Mouse (Mus musculus) heart, embryonic 11.5 days (tissue): ENCODE data around the gene Prph2. TPM values are rescaled to one million over a fixed set of nuclear protein-coding genes. Genes with fewer than 3 reads are reported as not detected.

ENCODE experiments used
- ATAC-seq: fragments of 200-750 bp; cut with Nextera tagmentation; replicated peaks from 2 replicates; pipeline ENCODE4 v1.8.0; 2017; ENCODE audit warnings: moderate library complexity; ENCODE audit not compliant: insufficient number of reproducible peaks, low FRiP score, low TSS enrichment
- H3K27ac ChIP-seq: fragments of 300-500 bp; sonication (generic); 2 replicates; pipeline ENCODE4 v1.5.1; 2014; ENCODE audit warnings: mild to moderate bottlenecking, low read depth, low read length
- H3K27me3 ChIP-seq: fragments of 300-500 bp; sonication (generic); 2 replicates; pipeline ENCODE4 v1.6.1; 2014; ENCODE audit warnings: mild to moderate bottlenecking, low read length, mixed read lengths; ENCODE audit not compliant: control insufficient read depth, insufficient read depth
- H3K36me3 ChIP-seq: fragments of 300-500 bp; sonication (generic); 2 replicates; pipeline ENCODE4 v1.6.1; 2014; ENCODE audit warnings: mild to moderate bottlenecking, low read length, moderate library complexity, mixed read lengths; ENCODE audit not compliant: control insufficient read depth, insufficient read depth
- H3K4me1 ChIP-seq: fragments of 300-500 bp; sonication (generic); 2 replicates; pipeline ENCODE4 v1.6.1; 2014; ENCODE audit warnings: low read length; ENCODE audit not compliant: control insufficient read depth, insufficient read depth
- H3K4me2 ChIP-seq: fragments of 300-500 bp; sonication (generic); 2 replicates; pipeline ENCODE4 v1.6.1; 2014; ENCODE audit warnings: mild to moderate bottlenecking, moderate library complexity
- H3K4me3 ChIP-seq: fragments of 300-500 bp; sonication (generic); 2 replicates; pipeline ENCODE4 v1.5.1; 2014; ENCODE audit warnings: low read depth, low read length
- H3K9ac ChIP-seq: fragments of 300-500 bp; sonication (generic); 2 replicates; pipeline ENCODE4 v1.6.1; 2014; ENCODE audit warnings: mild to moderate bottlenecking, low read depth, low read length, moderate library complexity
- H3K9me3 ChIP-seq: fragments of 300-500 bp; sonication (generic); replicated peaks from 2 replicates; pipeline ENCODE4 v1.6.1; 2016; ENCODE audit warnings: low read length; ENCODE audit not compliant: control insufficient read depth
- WGBS: fragments of 180-500 bp; shearing (Covaris S2); extraction: QIAGEN DNeasy Blood & Tissue Kit; methylation state at CpG from one replicate; pipeline ENCODE4 v1.1.7; 2014; ENCODE audit not compliant: insufficient replicate concordance; 5-methylcytosine and 5-hydroxymethylcytosine counted together
- polyA plus RNA-seq: library from polyadenylated mRNA; unstranded; fragments of >200 nt; fragmentation: Nextera tagmentation; extraction: Ambion mirVana; gene quantifications from 2 replicates; pipeline ENCODE4 v1.2.1, GENCODE M21; 2014

Gene Prph2
- polyA plus RNA-seq, 1 experiment from 2014 or later, result not detected

- WGBS, result 91% methylated on average over 7 of the region's 7 CpGs
- Histone ChIP-seq H3K27ac (no peak overlapping the region), H3K4me1 (no peaks in the 10 kb centered on the region), H3K4me3 (no peak overlapping the region), H3K27me3 (no peaks in the 10 kb centered on the region), H3K9ac (no peak overlapping the region), H3K9me3 (no peaks in the 10 kb centered on the region), H3K4me2 (no peak overlapping the region), H3K36me3 (peaks cover 25% of the 10 kb centered on the region)
- no peak for ATAC-seq
Measured at GRCm38 (mm10) chr17:46929897-46930296, 19.6 kb downstream of the Prph2 start.

- Histone ChIP-seq H3K27me3 (no peaks in the 10 kb centered on the region), H3K27ac (no peak overlapping the region), H3K9ac (no peak overlapping the region), H3K4me1 (no peaks in the 10 kb centered on the region), H3K4me3 (no peak overlapping the region), H3K9me3 (no peaks in the 10 kb centered on the region), H3K36me3 (peaks cover 42% of the 10 kb centered on the region), H3K4me2 (no peak overlapping the region)
- no peak for ATAC-seq
- 95% methylated on average over 5 of the region's 5 CpGs for WGBS
Measured at GRCm38 (mm10) chr17:46932961-46933360, 22.7 kb downstream of the Prph2 start.

- Histone ChIP-seq H3K27ac (no peak overlapping the region), H3K36me3 (peaks cover 45% of the 10 kb centered on the region), H3K4me1 (no peaks in the 10 kb centered on the region), H3K9ac (no peak overlapping the region), H3K27me3 (no peaks in the 10 kb centered on the region), H3K9me3 (no peaks in the 10 kb centered on the region), H3K4me3 (no peak overlapping the region), H3K4me2 (no peak overlapping the region)
- no peak for ATAC-seq
- 80% methylated on average over 19 of the region's 19 CpGs for WGBS
Measured at GRCm38 (mm10) chr17:46933557-46934348, 23.5 kb downstream of the Prph2 start.

GRCm38 (mm10) chr17:46940461-46940860, 30.2 kb downstream of the Prph2 start:
- 96% methylated on average over 8 of the region's 8 CpGs for WGBS
- H3K4me2 ChIP-seq, result no peak overlapping the region
- no peaks in the 10 kb centered on the region for H3K4me1 ChIP-seq
- no peak overlapping the region for H3K4me3 ChIP-seq
- no peak for ATAC-seq
- H3K9ac ChIP-seq, result no peak overlapping the region
- no peaks in the 10 kb centered on the region for H3K27me3 ChIP-seq
- H3K27ac ChIP-seq, result no peak overlapping the region
- H3K9me3 ChIP-seq, result no peaks in the 10 kb centered on the region
- peaks cover 60% of the 10 kb centered on the region for H3K36me3 ChIP-seq

GRCm38 (mm10) chr17:46942421-46942820, 32.2 kb downstream of the Prph2 start:
- H3K27ac ChIP-seq, result no peak overlapping the region
- H3K4me3 ChIP-seq, result no peak overlapping the region
- H3K4me1 ChIP-seq, result no peaks in the 10 kb centered on the region
- no peak overlapping the region for H3K4me2 ChIP-seq
- WGBS, result 94% methylated on average over 9 of the region's 9 CpGs
- no peak for ATAC-seq
- H3K27me3 ChIP-seq, result no peaks in the 10 kb centered on the region
- no peaks in the 10 kb centered on the region for H3K9me3 ChIP-seq
- H3K36me3 ChIP-seq, result peaks cover 60% of the 10 kb centered on the region
- no peak overlapping the region for H3K9ac ChIP-seq

- H3K9me3 ChIP-seq, result no peaks in the 10 kb centered on the region
- WGBS, result 96% methylated on average over 9 of the region's 9 CpGs
- no peak overlapping the region for H3K4me2 ChIP-seq
- ATAC-seq, result no peak
- no peak overlapping the region for H3K27ac ChIP-seq
- H3K4me1 ChIP-seq, result no peaks in the 10 kb centered on the region
- H3K4me3 ChIP-seq, result no peak overlapping the region
- H3K36me3 ChIP-seq, result peaks cover 40% of the 10 kb centered on the region
- no peak overlapping the region for H3K9ac ChIP-seq
- H3K27me3 ChIP-seq, result no peaks in the 10 kb centered on the region
Measured at GRCm38 (mm10) chr17:46946276-46946675, 36.0 kb downstream of the Prph2 start.

- Histone ChIP-seq H3K36me3 (peaks cover 61% of the 10 kb centered on the region), H3K4me3 (no peak overlapping the region), H3K4me2 (no peak overlapping the region), H3K27me3 (no peaks in the 10 kb centered on the region), H3K9ac (no peak overlapping the region), H3K27ac (no peak overlapping the region), H3K4me1 (no peaks in the 10 kb centered on the region), H3K9me3 (no peaks in the 10 kb centered on the region)
- no peak for ATAC-seq
- WGBS, result 89% methylated on average over 2 of the region's 2 CpGs
Measured at GRCm38 (mm10) chr17:46958045-46958444, 47.8 kb downstream of the Prph2 start.

- no peaks in the 10 kb centered on the region for H3K9me3 ChIP-seq
- no peak overlapping the region for H3K4me3 ChIP-seq
- H3K4me1 ChIP-seq, result no peaks in the 10 kb centered on the region
- H3K36me3 ChIP-seq, result peaks cover 60% of the 10 kb centered on the region
- H3K9ac ChIP-seq, result no peak overlapping the region
- H3K4me2 ChIP-seq, result no peak overlapping the region
- 67% methylated on average over 10 of the region's 10 CpGs for WGBS
- no peaks in the 10 kb centered on the region for H3K27me3 ChIP-seq
- no peak overlapping the region for H3K27ac ChIP-seq
- 0 out of 2 replicates have a peak, but pooled peaks have one; percentile 26 for ATAC-seq
Measured at GRCm38 (mm10) chr17:46960216-46960615, 50.0 kb downstream of the Prph2 start.

GRCm38 (mm10) chr17:46962153-46962552, 51.9 kb downstream of the Prph2 start:
- no peak overlapping the region for H3K27ac ChIP-seq
- H3K9me3 ChIP-seq, result no peaks in the 10 kb centered on the region
- H3K4me3 ChIP-seq, result no peak overlapping the region
- ATAC-seq, result no peak
- H3K27me3 ChIP-seq, result no peaks in the 10 kb centered on the region
- no peaks in the 10 kb centered on the region for H3K4me1 ChIP-seq
- no peak overlapping the region for H3K4me2 ChIP-seq
- H3K36me3 ChIP-seq, result peaks cover 63% of the 10 kb centered on the region
- WGBS, result 73% methylated on average over 3 of the region's 3 CpGs
- H3K9ac ChIP-seq, result no peak overlapping the region
